Mouse (Mus musculus) CH12.LX (cell line): ENCODE data around the gene Pgc. TPM values are rescaled to one million over a fixed set of nuclear protein-coding genes. Genes with fewer than 3 reads are reported as not detected.

ENCODE experiments used
- DNase-seq: peaks from one replicate; pipeline ENCODE4 v3.0.0-alpha.2; 2013; ENCODE audit errors: extremely low read depth
- H3K27ac ChIP-seq: 2 replicates; pipeline ENCODE4 v1.5.1; 2012; ENCODE audit warnings: low read depth, mild to moderate bottlenecking, control low read depth, moderate library complexity; ENCODE audit not compliant: insufficient read depth
- H3K27me3 ChIP-seq: replicated peaks from 2 replicates; pipeline ENCODE3; 2012; ENCODE audit warnings: inconsistent platforms
- H3K36me3 ChIP-seq, 2 experiments: replicated peaks in 1 of 2; 2 replicates each; pipeline versions ENCODE3 to v1.6.1; 2012; ENCODE audit warnings: inconsistent platforms in 1 of 2, low read length in 1 of 2, mild to moderate bottlenecking in 1 of 2, mixed read lengths in 1 of 2, moderate library complexity in 1 of 2; ENCODE audit not compliant: control insufficient read depth in 1 of 2, insufficient read depth in 1 of 2
- H3K4me1 ChIP-seq, 2 experiments: 2 replicates each; pipeline ENCODE4 v1.6.1; 2012; ENCODE audit warnings: inconsistent platforms in 1 of 2, moderate library complexity in 1 of 2; ENCODE audit not compliant: insufficient read depth in 2 of 2, control insufficient read depth in 1 of 2
- H3K4me2 ChIP-seq: 2 replicates; pipeline ENCODE4 v1.6.1; 2012; ENCODE audit warnings: low read depth, mild to moderate bottlenecking, control low read depth; ENCODE audit not compliant: poor library complexity, insufficient read depth, severe bottlenecking
- H3K4me3 ChIP-seq, 3 experiments: fragments of 150-350 bp in 1 of 3; sonication (generic) in 1 of 3; replicated peaks in 1 of 3; 2 replicates each; pipeline versions ENCODE3 to v1.5.1; 2011 to 2012; ENCODE audit warnings: low read depth in 2 of 3, low read length in 2 of 3, mild to moderate bottlenecking in 2 of 3, moderate library complexity in 2 of 3, control low read depth in 1 of 3, improper control_type of control experiment in 1 of 3, inconsistent platforms in 1 of 3, mixed read lengths in 1 of 3; ENCODE audit not compliant: poor library complexity in 1 of 3
- H3K79me2 ChIP-seq: replicated peaks from 2 replicates; pipeline ENCODE4 v1.6.1; 2012; ENCODE audit warnings: mild to moderate bottlenecking, moderate library complexity; ENCODE audit not compliant: control insufficient read depth, poor library complexity, insufficient read depth, severe bottlenecking; ENCODE audit errors: extremely low read depth
- H3K9ac ChIP-seq: 2 replicates; pipeline ENCODE4 v1.6.1; 2012; ENCODE audit warnings: low read depth, mild to moderate bottlenecking, control low read depth, moderate library complexity; ENCODE audit not compliant: insufficient read depth
- H3K9me3 ChIP-seq: replicated peaks from 2 replicates; pipeline ENCODE3; 2012; ENCODE audit warnings: low read length, inconsistent platforms, mixed read lengths
- BHLHE40 ChIP-seq: IDR thresholded peaks from 2 replicates; pipeline ENCODE4 v1.6.1; 2011; ENCODE audit warnings: mild to moderate bottlenecking, low read depth, low read length, improper control_type of control experiment
- CTCF ChIP-seq, 2 experiments: IDR thresholded peaks in 1 of 2; conservative IDR thresholded peaks in 1 of 2; 2 replicates each; pipeline ENCODE4 v1.5.1; 2011 to 2012; ENCODE audit warnings: low read depth in 2 of 2, low read length in 2 of 2, improper control_type of control experiment in 1 of 2, inconsistent platforms in 1 of 2, mild to moderate bottlenecking in 1 of 2, moderate library complexity in 1 of 2
- E2F4 ChIP-seq: IDR thresholded peaks from 2 replicates; pipeline ENCODE4 v1.6.1; 2011; ENCODE audit warnings: low read depth, low read length, improper control_type of control experiment; ENCODE audit not compliant: insufficient replicate concordance
- ETS1 ChIP-seq: conservative IDR thresholded peaks from 2 replicates; pipeline ENCODE4 v1.6.1; 2012; ENCODE audit warnings: low read depth, mild to moderate bottlenecking, inconsistent platforms, low read length, improper control_type of control experiment, moderate library complexity
- GABPA ChIP-seq: IDR thresholded peaks from 2 replicates; pipeline ENCODE4 v1.6.1; 2012; ENCODE audit warnings: low read depth, low read length, improper control_type of control experiment, inconsistent platforms; ENCODE audit not compliant: insufficient replicate concordance
- IRF4 ChIP-seq: IDR thresholded peaks from 2 replicates; pipeline ENCODE4 v1.6.1; 2014; ENCODE audit warnings: low read depth, mild to moderate bottlenecking, inconsistent platforms, low read length, improper control_type of control experiment
- NELFE ChIP-seq: IDR thresholded peaks from 2 replicates; pipeline ENCODE4 v1.6.1; 2011; ENCODE audit warnings: low read depth, low read length, improper control_type of control experiment
- POLR2AphosphoS2 ChIP-seq: IDR thresholded peaks from 2 replicates; pipeline ENCODE4 v1.6.1; 2011; ENCODE audit warnings: low read depth, low read length, improper control_type of control experiment
- RAD21 ChIP-seq: IDR thresholded peaks from 2 replicates; pipeline ENCODE4 v1.6.1; 2011; ENCODE audit warnings: low read depth, mild to moderate bottlenecking, low read length, improper control_type of control experiment, moderate library complexity
- RCOR1 ChIP-seq: conservative IDR thresholded peaks from 2 replicates; pipeline ENCODE4 v1.6.1; 2012; ENCODE audit warnings: low read depth, mild to moderate bottlenecking, inconsistent platforms, low read length, improper control_type of control experiment
- SMC3 ChIP-seq: IDR thresholded peaks from 2 replicates; pipeline ENCODE4 v1.6.1; 2011; ENCODE audit warnings: low read depth, low read length, improper control_type of control experiment
- TBP ChIP-seq: conservative IDR thresholded peaks from 2 replicates; pipeline ENCODE4 v1.6.1; 2011; ENCODE audit warnings: low read depth, low read length, improper control_type of control experiment
- UBTF ChIP-seq: IDR thresholded peaks from 2 replicates; pipeline ENCODE4 v1.6.1; 2012; ENCODE audit warnings: low read depth, mild to moderate bottlenecking, inconsistent platforms, low read length, improper control_type of control experiment, moderate library complexity
- ZC3H11A ChIP-seq: IDR thresholded peaks from 2 replicates; pipeline ENCODE4 v1.6.1; 2012; ENCODE audit warnings: low read depth, mild to moderate bottlenecking, inconsistent platforms, low read length, improper control_type of control experiment
- ZKSCAN1 ChIP-seq: IDR thresholded peaks from 2 replicates; pipeline ENCODE4 v1.6.1; 2012; ENCODE audit warnings: low read depth, inconsistent platforms, low read length, improper control_type of control experiment, borderline replicate concordance
- ZMIZ1 ChIP-seq: IDR thresholded peaks from 2 replicates; pipeline ENCODE4 v1.6.1; 2012; ENCODE audit warnings: low read depth, mild to moderate bottlenecking, inconsistent platforms, low read length, improper control_type of control experiment
- dilution Hi-C: fragments of 300-500 bp; cut with MboI; formaldehyde crosslinking; loops from 2 replicates; pipeline ENCODE4 v1.14.3; 2020; ENCODE audit warnings: low sequenced_read_pairs; ENCODE audit not compliant: extremely low pct_unique_long_range_greater_than_20kb, extremely low pct_ligation_motif_present
- in situ Hi-C: fragments of 300-500 bp; cut with MboI; formaldehyde crosslinking; loops from 3 replicates; pipeline ENCODE4 v1.14.3; 2019; ENCODE audit warnings: low sequenced_read_pairs, low pct_ligation_motif_present, low pct_unique_long_range_greater_than_20kb, mixed read lengths
- polyA plus RNA-seq: library from polyadenylated mRNA; unstranded; fragments of >175 nt; gene quantifications from 2 replicates; pipeline ENCODE4 v1.2.1, GENCODE M21; 2012; ENCODE audit warnings: low read depth; ENCODE audit not compliant: insufficient read length
- total RNA-seq, 2 experiments: library from RNA; depleted of rRNA; stranded (reverse); fragments of 300-350 nt in 1 of 2; fragments of >200 nt in 1 of 2; gene quantifications; 2 replicates each; pipeline ENCODE4 v1.2.3; 2012 to 2014

Gene Pgc
- total and polyA plus RNA-seq, 3 experiments: not detected

DNA sequence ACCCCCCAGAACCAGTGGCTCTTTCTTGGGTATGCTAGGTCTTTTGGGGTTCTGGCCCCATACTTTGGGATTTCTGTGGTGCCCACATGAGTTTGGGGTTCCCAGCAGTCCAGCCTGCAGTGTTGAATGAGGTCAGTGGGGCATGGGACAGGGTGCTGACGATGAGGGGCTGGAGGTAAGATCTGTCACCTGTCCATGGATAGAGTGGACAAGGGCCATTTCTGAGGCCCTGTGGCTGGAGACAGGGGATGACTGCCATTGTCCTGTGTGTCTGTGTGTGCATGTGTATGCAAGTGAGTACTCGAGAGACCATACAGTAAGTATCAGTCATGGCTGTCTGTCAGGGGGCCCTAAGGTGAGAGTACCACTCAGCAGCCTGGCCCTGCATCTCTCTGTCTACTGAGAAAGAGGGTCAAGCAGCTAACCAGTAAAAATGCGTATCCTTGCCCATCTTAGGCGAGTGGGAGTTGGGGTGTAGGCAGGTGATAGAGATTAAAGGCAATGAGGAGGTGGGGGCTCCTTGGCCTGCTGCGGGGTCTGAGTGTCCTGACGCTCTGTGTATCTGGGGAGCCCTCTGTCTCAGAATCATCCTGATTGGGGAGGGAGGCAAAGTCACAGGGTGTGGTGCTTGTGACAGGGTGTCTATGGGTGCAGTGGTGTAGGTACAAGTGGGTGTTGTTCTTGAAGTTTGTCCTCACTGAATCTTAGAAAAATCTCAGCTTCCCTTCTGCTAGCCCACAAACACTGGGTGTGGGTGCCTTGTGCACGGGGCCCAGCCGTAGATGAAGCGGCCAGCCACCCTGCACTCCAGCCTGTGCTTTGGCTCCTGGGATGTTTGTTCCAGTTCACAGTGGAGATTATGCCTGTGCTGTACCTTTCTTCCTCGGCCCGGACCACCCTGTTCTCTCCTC lies 43.0 kb downstream of the Pgc start:
- peak overlapping the region; percentile 46 for H3K9ac ChIP-seq
- peaks cover 50 to 82% of the 10 kb centered on the region in 2 experiments for H3K4me1 ChIP-seq
- TF ChIP-seq RAD21 (no peak), POLR2AphosphoS2 (no peak), SMC3 (no peak), ZMIZ1 (no peak), ZKSCAN1 (no peak), BHLHE40 (no peak), UBTF (no peak), E2F4 (no peak), RCOR1 (no peak), GABPA (no peak)
- TF ChIP-seq, all 38 proteins: peak for 0
- Histone ChIP-seq H3K27me3 (no peaks in the 10 kb centered on the region), H3K9me3 (peaks cover 22% of the 10 kb centered on the region), H3K4me2 (peak overlapping the region; percentile 44), H3K79me2 (peaks cover 9% of the 10 kb centered on the region; the same call in 1 of the 2 replicates), H3K4me3 (peak overlapping the region; percentile 41 to 48 (median 45)), H3K27ac (peak overlapping the region; percentile 91), H3K36me3 (peaks cover 3 to 48% of the 10 kb centered on the region in 2 experiments)
- in situ Hi-C loops: no loop called here
- DNase-seq: no peak
- dilution Hi-C loops: no loop called here

DNA sequence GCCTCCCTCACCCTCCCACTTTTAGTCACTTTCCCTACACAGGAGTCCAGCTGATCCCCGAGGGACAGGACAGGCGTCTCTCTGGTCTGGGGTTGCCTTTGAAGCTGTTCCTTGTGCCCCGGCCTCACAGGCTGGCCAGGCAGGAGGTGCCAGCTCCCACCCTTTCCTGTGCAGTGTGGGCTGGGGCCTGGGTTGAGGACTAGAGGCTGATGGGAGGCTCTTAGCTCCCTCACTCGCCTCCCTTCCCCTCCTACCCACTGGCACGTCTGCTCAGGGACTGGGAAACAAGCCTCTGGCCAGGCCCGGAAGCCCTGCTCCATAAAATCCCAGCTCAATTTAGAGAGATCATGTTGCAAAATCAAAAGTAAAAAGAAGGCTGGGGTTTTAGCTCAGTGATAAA lies 47.0 kb downstream of the Pgc start:
- Histone ChIP-seq H3K9me3 (peaks cover 22% of the 10 kb centered on the region), H3K9ac (no peak overlapping the region), H3K4me3 (no peak overlapping the region), H3K27ac (no peak overlapping the region), H3K79me2 (peaks cover 9% of the 10 kb centered on the region; the same call in 1 of the 2 replicates), H3K4me1 (peaks cover 38 to 64% of the 10 kb centered on the region in 2 experiments), H3K36me3 (peaks cover 7 to 74% of the 10 kb centered on the region in 2 experiments), H3K4me2 (no peak overlapping the region), H3K27me3 (no peaks in the 10 kb centered on the region)
- in situ Hi-C loops: no loop called here
- dilution Hi-C loops: no loop called here
- TF ChIP-seq E2F4 (no peak), ZKSCAN1 (no peak), IRF4 (peak; percentile 22; the same call in 1 of the 2 replicates), NELFE (no peak), TBP (no peak), ZC3H11A (no peak), CTCF (conservative IDR thresholded peaks at IDR 0.05 in 1 of 2, IDR thresholded peaks at IDR 0.05 in 1 of 2; ENCODE audit: low read depth in 2 of 2, low read length in 2 of 2) (no peak), ZMIZ1 (no peak), ETS1 (no peak)
- no peak for DNase-seq
